Mouse (Mus musculus): ENCODE results near the gene Krt80.
"Not testable (repeated sequence)": the region's sequence is repeated elsewhere in the genome, so short reads cannot be mapped to it uniquely, and the experiment has no call there.

Gene Krt80

GRCm38 (mm10) chr15:101341797-101342515 is 28.0 kb downstream of the Krt80 start:
- peak; percentile 48 to 63 for DNase-seq (ENCODE audit: low spot score in 2 of 2)

DNA sequence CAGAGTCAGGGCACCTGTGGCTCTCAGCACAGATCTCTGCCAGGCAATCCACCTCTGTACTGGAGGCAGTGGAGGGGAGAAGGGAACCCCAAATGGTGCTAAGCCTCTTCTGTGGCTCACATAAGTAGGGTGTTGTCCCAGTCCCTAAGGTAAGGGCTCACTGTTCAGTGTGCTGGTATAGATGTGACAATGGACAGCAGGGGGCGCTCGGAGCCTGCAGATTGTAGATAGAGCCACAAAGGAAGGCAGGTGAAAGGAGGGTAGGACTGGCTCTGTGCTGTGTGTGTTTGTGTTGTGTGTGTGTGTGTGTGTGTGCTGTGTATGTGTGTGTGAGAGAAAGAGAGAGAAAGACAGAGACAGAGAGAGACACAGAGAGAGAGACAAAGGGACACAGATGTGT is 30.4 kb downstream of the Krt80 start:
- peak; percentile 78 to 82 for DNase-seq (ENCODE audit: low spot score in 2 of 2)

DNA sequence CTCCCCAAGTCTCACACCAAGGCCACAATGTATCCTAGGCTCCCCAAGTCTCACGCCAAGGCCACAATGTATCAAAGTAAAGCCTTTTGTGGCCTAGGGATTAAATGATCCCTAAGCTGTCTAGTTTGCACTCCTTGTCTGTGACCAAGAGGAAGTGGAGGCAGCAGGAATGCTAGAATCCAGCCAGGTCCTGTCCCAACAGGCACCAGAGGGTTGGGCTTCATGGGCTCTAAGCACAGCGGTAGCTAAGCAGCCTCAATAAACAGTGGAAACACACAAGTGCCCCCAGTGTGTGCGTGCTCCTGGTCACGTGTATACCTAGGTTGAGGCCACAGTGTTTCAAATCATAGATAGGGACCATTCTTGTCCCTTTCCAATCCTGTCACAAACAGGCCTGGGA is 31.6 kb downstream of the Krt80 start:
- DNase-seq (ENCODE audit: low spot score in 2 of 2): no peak

GRCm38 (mm10) chr15:101336474-101337174 is 33.3 kb downstream of the Krt80 start:
- no peak for DNase-seq (ENCODE audit: low spot score in 2 of 2)

DNA sequence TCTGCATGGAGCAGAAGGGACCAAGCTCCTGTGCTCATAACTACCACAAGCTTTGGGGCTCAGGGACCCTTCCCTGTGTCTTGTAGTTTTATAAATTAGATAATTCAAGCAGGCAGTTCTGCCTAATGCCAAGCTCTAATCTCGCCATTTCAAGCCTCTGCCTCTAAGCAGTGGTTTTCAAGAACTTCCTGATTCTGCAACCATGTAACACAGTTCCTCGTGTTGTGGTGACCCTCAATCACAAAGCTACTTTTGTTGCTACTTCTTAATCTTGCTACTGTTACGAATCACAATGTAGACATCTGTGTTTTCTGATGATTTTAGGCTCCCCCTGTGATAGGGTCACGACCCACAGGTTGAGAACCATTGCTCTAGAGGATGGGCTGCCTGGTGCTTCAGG is 36.3 kb downstream of the Krt80 start:
- DNase-seq (ENCODE audit: low spot score in 2 of 2): no peak

GRCm38 (mm10) chr15:101333165-101333564 is 36.8 kb downstream of the Krt80 start:
- DNase-seq (ENCODE audit: low spot score in 2 of 2): no peak

- DNase-seq (ENCODE audit: low spot score in 2 of 2): no peak
These were observed 37.6 kb downstream of the Krt80 start for GRCm38 (mm10) chr15:101332370-101332769.

DNA sequence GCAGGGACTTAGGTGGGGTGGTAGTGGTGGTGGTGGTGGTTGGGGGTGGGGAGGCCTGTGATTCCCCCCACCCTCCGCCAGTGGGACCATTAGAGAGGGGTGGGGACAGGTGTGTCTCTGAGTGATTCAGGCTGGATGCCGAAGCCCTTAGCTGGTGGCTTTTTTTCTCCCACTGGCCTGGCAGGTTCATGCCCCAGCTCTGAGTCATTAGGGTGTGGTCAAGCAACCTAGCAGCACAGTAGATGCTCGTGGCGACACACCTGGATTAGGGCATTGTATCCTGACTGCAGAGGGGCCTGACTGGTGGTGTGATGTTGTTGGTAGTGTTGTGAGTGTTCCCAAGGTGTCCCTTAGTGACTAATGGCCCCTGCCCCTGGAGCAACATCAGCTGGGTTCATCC is 38.9 kb downstream of the Krt80 start:
- no peak for DNase-seq (ENCODE audit: low spot score in 2 of 2)

- no peak for DNase-seq (ENCODE audit: low spot score in 2 of 2)
These were observed 40.4 kb downstream of the Krt80 start for GRCm38 (mm10) chr15:101329564-101329892.

DNA sequence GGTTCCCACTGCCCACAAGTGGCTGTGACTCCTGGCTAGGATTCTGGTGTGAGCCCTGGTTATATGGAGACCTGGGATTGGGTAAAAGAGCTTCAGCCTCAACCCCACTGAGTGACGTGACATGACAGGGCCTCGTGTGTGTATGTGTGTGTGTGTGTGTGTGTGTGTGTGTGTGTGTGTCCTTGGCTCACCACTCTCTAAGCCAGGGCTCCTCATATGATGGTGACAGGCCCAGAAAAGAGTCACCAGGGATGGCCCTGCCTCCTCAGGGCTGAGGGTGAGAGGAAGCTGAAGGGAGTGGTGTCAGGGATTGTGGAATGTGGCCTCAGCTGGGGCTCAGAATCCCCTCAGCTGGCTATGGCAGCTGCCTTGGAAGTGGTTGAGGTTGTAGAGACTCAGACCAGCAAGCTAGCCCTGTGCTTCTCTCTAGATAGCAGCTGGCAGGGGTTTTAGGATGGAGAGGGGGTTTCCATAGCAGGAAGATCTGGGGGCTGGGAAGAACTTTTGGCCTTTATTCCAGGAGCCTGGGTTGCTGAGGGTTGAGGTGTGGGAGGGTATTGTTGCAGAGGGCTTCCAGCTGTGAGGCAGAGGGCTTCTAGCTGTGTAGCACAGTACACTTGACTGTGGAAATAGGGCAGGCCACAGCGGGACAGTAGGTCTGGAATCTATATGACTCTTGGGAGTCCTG is 40.9 kb downstream of the Krt80 start:
- DNase-seq (ENCODE audit: low spot score in 2 of 2): no peak

GRCm38 (mm10) chr15:101327282-101327681 is 42.7 kb downstream of the Krt80 start:
- peak; percentile 61 to 62 for DNase-seq (ENCODE audit: low spot score in 2 of 2)

DNA sequence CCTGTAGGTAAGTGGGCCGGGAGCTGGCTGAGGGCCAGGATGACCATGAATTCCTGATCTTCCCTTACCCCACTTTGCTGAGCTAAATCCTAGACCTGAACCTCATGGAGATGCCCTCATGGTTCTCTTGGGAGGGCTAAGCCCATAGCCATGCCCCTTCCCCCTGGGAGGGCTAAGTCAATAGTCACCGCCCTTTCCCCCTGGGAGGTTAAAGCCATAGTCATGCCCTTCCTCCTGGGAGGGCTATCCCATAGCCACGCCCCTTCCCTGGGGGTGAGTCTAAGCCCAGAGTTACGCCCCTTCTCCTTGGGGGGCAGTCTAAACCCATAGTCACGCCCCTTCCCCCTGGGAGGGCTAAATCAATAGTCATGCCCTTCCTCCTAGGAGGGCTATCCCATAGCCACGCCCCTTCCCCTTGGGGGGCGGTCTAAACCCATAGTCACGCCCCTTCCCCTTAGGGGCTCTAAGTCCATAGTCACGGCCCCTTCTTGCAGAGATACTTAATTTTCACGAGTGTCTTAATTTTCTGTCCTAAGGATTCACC is 43.9 kb downstream of the Krt80 start:
- DNase-seq (ENCODE audit: low spot score in 2 of 2): no peak

DNA sequence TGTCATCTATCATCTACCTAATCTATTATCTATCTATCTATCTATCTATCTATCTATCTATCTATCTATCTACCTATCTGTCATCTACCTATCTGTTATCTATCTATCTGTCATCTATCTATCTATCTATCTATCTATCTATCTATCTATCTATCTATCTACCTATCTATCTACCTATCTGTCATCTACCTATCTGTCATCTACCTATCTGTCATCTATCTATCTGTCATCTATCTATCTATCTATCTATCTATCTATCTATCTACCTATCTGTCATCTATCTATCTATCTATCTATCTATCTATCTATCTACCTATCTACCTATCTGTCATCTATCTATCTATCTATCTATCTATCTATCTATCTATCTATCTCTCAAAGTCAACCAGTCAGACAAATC is 45.6 kb downstream of the Krt80 start:
- not testable (repeated sequence) for DNase-seq (ENCODE audit: low spot score in 2 of 2)

- no peak for DNase-seq (ENCODE audit: low spot score in 2 of 2)
These were observed 46.5 kb downstream of the Krt80 start for GRCm38 (mm10) chr15:101323511-101323910.

DNA sequence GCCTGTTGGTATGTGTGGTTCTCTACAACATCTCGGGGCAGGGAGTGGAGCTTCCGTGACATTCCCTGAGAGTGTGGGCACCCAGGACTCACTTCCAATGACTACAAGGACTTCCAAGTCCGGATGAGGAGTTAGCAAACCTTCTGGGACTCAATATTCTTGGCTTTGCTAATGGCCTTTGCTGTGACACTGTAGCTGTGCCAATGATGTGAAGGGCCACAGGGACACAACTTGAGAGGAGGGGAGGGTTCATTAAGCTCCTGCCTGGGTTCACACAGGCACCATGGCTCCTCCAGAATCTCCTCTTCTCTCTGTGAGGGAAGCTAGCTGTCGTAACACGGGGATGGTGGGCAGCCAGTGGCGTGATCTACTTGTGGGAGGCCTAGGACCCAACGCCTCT is 47.3 kb downstream of the Krt80 start:
- DNase-seq (ENCODE audit: low spot score in 2 of 2): no peak

DNA sequence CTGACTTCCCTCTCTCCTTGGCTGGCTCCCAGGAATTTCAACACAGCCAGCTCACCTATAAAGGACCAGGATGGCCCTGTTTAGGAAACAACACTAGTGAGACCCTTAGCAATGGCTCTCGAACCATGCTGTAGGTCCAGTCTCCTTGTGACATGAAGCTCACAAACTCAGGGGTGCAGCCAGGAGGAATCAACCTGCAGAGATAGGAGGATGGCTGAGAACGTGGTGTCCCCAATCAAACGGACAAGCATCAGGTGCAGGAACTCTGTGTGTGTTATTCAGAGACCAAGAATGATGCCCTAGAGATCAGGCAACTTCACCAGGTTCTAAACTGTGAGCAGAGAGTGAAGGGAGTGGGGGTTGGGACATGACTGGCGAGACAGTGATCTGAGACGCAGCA is 47.9 kb downstream of the Krt80 start:
- DNase-seq (ENCODE audit: low spot score in 2 of 2): no peak

- DNase-seq (ENCODE audit: low spot score in 2 of 2): no peak
These were observed 48.8 kb downstream of the Krt80 start for GRCm38 (mm10) chr15:101321126-101321525.

DNA sequence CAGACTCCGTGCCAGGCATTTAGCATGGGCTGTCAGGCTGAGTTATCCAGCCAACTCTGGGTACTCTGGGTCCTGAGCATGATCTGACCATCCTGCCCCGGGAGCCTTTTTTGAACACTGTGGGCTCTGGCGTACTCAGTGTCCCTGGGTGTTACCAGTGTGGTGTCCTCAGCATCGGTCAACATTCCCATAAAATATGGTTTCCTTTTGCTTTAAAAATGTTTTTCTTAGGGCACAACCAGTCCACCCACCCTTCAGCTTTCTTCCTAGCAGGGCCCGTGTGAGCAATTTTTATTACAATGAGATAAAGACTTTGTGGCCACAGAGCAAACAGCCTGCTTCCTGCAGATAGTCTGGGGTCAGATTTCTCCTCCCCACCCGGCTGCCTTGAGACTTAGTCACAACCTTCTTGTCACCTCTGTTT is 49.3 kb downstream of the Krt80 start:
- DNase-seq (ENCODE audit: low spot score in 2 of 2): no peak

DNA sequence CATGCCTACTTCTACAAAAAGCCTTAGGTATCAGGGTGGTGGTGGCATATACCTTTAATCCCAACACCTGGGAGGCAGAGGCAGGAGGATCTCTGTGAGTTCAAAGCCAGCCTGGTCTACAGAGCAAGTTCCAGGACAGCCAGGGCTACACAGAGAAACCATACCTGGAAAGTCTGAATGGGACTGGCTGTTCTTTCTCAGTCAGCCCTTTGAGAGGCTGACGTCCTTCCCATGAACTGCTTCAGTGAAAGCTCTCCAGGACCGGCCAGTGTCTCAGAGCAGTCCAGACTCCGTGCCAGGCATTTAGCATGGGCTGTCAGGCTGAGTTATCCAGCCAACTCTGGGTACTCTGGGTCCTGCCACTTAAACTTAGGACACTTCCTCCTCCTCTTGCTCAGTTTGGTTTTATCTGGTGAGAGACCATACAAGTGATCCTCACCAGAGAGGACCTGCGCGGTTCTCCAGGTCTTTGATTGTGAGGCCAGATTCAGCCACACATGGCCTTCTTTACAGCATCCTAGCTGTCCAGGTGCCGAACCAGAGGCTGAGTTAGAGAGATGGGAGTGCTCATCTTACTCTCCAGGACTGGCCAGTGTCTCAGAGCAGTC is 49.8 kb downstream of the Krt80 start:
- DNase-seq (ENCODE audit: low spot score in 2 of 2): no peak

DNA sequence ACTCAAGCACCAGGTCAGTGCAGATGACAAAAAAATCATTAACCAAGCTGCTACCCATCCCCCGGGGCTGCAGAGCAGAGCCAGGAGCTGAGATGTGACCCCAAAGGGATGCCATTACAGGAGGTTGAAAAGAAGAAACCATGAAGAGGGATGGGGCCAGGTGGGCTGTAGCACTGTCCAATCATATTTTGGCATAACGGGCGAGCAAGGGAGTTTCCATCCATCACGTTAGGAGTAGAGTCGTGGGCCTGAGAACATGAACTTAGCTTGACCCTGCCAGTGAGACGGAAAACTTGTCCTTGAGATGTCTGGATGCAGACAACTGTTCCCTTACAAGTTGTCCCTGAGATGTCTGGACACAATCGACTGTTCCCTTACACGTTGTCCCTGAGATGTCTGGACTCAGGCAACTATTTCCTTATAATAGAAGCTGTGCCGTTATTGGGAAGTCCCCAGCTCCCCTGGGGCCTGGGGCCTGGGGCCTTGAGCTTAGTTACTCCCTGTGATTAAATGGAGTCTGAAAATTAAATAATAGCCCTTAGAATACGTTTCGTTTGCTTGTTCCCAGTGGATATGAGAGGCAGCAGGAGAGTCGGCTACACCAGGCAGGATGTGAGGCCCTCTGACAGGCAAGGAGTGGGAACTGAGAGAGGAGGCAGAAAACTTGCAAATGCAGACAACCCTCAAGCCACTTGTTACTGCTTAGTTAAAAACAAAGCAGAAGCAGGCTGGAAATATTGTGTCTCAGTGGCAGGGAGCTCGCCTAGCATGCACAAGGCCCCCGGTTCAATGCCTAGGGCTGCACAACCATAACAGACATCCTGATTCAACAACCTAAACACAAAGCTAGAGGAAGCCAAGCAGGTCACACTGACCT is 50.8 kb downstream of the Krt80 start:
- DNase-seq (ENCODE audit: low spot score in 2 of 2): no peak

- no peak for DNase-seq (ENCODE audit: low spot score in 2 of 2)
These were observed 52.0 kb downstream of the Krt80 start for GRCm38 (mm10) chr15:101317814-101318500.
